Mouse (Mus musculus) ES-E14 (cell line): Measurements from ENCODE around the gene Rps8.

Source experiments
- ZC3H11A ChIP-seq: IDR thresholded peaks from 2 replicates; pipeline ENCODE4 v1.6.1; 2012; ENCODE audit warnings: low read depth, mild to moderate bottlenecking, inconsistent platforms, low read length, borderline replicate concordance
- ZNF384 ChIP-seq: IDR thresholded peaks from 2 replicates; pipeline ENCODE4 v1.6.1; 2012; ENCODE audit warnings: low read depth, low read length, inconsistent platforms

DNA sequence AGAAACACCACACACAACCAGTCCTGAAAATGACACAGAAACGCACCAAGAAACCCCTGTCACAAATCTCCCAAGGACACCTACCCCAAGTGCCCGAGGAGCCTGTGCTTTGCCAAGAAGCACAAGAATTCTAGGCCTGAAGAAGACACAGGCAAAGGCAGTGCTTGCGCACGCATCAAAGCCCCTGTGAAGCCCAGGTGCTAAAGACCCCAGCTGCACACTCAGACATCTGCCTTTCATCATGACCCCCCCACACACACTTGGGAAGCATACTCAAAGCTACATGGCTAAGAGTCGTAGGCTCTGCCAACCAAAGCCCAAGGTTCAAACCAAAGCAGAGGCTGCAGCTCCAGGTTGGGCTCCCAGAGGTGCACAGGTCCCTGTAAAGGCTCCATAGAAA lies 40.5 kb downstream of the Rps8 start:
- TF ChIP-seq ZC3H11A (no peak), ZNF384 (no peak)
